Mouse (Mus musculus) hindbrain, postnatal 0 days (tissue): ENCODE data around the gene Fryl. TPM values are rescaled to one million over a fixed set of nuclear protein-coding genes. Genes with fewer than 3 reads are reported as not detected.
"Not testable (repeated sequence)": the region's sequence is repeated elsewhere in the genome, so short reads cannot be mapped to it uniquely, and the experiment has no call there.

ENCODE experiments used
- ATAC-seq: fragments of 200-750 bp; cut with Nextera tagmentation; 2 replicates; pipeline ENCODE4 v1.8.0; 2017; ENCODE audit warnings: mild to moderate bottlenecking, moderate TSS enrichment, moderate library complexity
- DNase-seq: peaks from one replicate; pipeline ENCODE4 v3.0.0-alpha.2; 2015; ENCODE audit warnings: low spot score
- H3K27ac ChIP-seq: fragments of 300-500 bp; sonication (generic); 2 replicates; pipeline ENCODE4 v1.5.1; 2014; ENCODE audit warnings: mild to moderate bottlenecking
- H3K27me3 ChIP-seq: fragments of 300-500 bp; sonication (generic); 2 replicates; pipeline ENCODE4 v1.6.1; 2014; ENCODE audit warnings: low read length, mixed read lengths; ENCODE audit not compliant: insufficient read depth
- H3K36me3 ChIP-seq: fragments of 300-500 bp; sonication (generic); 2 replicates; pipeline ENCODE4 v1.6.1; 2014; ENCODE audit warnings: low read length, mixed read lengths; ENCODE audit not compliant: insufficient read depth
- H3K4me1 ChIP-seq: fragments of 300-500 bp; sonication (generic); 2 replicates; pipeline ENCODE4 v1.6.1; 2014; ENCODE audit warnings: antibody characterized with exemption, low read length, mixed read lengths; ENCODE audit not compliant: insufficient read depth
- H3K4me2 ChIP-seq: fragments of 300-500 bp; sonication (generic); 2 replicates; pipeline ENCODE4 v1.6.1; 2014; ENCODE audit warnings: low read depth, mild to moderate bottlenecking, low read length, moderate library complexity, mixed read lengths
- H3K4me3 ChIP-seq: fragments of 300-500 bp; sonication (generic); 2 replicates; pipeline ENCODE4 v1.5.1; 2014; ENCODE audit warnings: low read length
- H3K9ac ChIP-seq: fragments of 300-500 bp; sonication (generic); replicated peaks from 2 replicates; pipeline ENCODE4 v1.6.1; 2014; ENCODE audit warnings: mild to moderate bottlenecking, low read length, moderate library complexity, mixed read lengths
- H3K9me3 ChIP-seq: fragments of 300-500 bp; sonication (generic); 2 replicates; pipeline ENCODE4 v1.6.1; 2016; ENCODE audit warnings: low read length, mixed read lengths
- CTCF ChIP-seq: IDR thresholded peaks from 2 replicates; pipeline ENCODE4 v1.5.1; 2016; ENCODE audit warnings: antibody characterized with exemption, control low read depth, low read depth
- WGBS: fragments of 180-500 bp; shearing (Covaris S2); extraction: QIAGEN DNeasy Blood & Tissue Kit; methylation state at CpG from one replicate; pipeline ENCODE4 v1.1.7; 2014; 5-methylcytosine and 5-hydroxymethylcytosine counted together
- polyA plus RNA-seq: library from polyadenylated mRNA; unstranded; fragments of >200 nt; fragmentation: Nextera tagmentation; extraction: Ambion mirVana; gene quantifications from 2 replicates; pipeline ENCODE4 v1.2.1, GENCODE M21; 2015
- total RNA-seq: library from RNA; depleted of rRNA; stranded (reverse); fragments of >200 nt; gene quantifications from 2 replicates; pipeline ENCODE4 v1.2.3, GENCODE M21; 2014

Gene Fryl
- total and polyA plus RNA-seq, 2 experiments from 2014 or later: 20.5 to 69.4 TPM

DNA sequence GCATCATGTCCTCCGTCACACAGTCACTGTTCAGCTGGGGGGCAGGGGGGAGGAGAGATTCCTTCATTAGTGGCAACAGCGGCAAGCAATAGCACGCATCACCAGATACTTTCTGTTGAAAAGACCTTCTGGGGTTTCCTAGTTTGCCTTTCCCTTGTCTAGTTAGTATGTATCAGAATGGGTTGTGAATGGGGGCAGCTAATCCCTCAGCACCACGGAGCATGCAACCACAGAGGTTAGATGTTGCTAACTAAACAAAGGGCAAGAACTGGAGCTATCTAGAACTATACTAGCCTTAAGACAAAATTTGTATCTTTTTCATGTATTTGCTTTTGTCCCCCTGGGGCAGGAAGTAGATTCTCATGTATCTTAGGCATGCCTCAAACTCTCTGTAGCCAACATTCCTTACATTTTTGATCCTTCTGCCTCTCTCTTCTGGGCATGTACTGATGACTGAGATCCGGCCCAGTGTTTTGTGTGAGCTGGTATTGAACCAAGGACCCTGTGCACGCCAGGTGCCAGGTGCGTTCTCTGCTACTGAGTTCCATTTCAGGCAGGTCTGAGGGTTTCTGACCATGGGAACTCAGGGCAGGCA, 208.7 kb downstream of the Fryl start:
- Histone ChIP-seq H3K36me3 (peaks cover 67% of the 10 kb centered on the region), H3K27ac (no peak overlapping the region), H3K27me3 (no peaks in the 10 kb centered on the region), H3K4me1 (no peaks in the 10 kb centered on the region), H3K4me2 (no peak overlapping the region), H3K9ac (no peak overlapping the region), H3K9me3 (no peaks in the 10 kb centered on the region), H3K4me3 (no peak overlapping the region)
- WGBS: 83% methylated on average over 7 of the region's 7 CpGs
- no peak for ATAC-seq
- TF ChIP-seq CTCF: no peak
- DNase-seq: no peak

DNA sequence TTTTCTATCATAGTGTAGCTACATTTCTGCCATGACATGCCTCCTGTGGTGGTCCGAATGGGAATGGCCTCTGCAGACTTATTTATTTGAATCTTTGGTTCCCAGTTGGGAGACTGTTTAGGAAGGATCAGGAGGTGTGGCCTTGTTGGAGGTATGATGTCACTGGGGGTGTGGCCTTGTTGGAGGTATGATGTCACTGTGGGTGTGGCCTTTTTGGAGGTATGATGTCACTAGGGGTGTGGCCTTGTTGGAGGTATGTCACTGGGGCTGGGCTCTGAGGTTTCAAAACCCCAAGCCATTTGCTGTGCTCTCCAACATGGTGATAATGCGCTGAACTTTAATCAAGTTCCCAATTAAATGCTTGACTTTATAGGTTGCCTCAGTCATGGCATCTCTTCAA, 212.4 kb downstream of the Fryl start:
- DNase-seq (no peak), ATAC-seq (peak; percentile 21)
- 93% methylated on average over 2 of the region's 2 CpGs for WGBS
- H3K9me3 ChIP-seq: no peaks in the 10 kb centered on the region
- H3K4me3 ChIP-seq: no peak overlapping the region
- no peaks in the 10 kb centered on the region for H3K27me3 ChIP-seq
- no peak overlapping the region for H3K27ac ChIP-seq
- H3K4me2 ChIP-seq: no peak overlapping the region
- TF ChIP-seq CTCF: no peak
- no peak overlapping the region for H3K9ac ChIP-seq
- H3K4me1 ChIP-seq: no peaks in the 10 kb centered on the region
- H3K36me3 ChIP-seq: peaks cover 41% of the 10 kb centered on the region

DNA sequence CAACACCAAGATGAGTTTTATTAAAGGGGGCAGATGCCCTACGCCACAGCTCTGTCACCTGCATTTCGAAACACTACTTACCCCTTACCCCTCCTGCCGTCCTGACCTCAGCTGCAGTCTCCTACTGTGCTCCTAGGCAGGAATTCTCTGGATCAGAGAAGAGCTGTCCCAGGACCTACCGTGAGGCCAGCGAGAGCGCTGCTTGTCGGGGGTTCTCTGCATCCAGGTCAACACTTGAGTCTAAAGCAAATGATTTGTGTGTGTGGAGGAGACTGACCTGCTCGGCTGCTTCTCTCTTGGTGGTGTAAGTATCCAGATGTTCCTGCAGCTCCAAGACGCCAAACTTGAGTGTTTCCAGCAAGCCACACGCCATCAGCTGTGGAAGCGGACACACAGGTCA, 223.9 kb downstream of the Fryl start:
- no peak for TF ChIP-seq CTCF
- no peak for DNase-seq
- H3K9ac ChIP-seq: no peak overlapping the region
- H3K36me3 ChIP-seq: peaks cover 43% of the 10 kb centered on the region
- no peak overlapping the region for H3K27ac ChIP-seq
- H3K4me2 ChIP-seq: no peak overlapping the region
- no peaks in the 10 kb centered on the region for H3K4me1 ChIP-seq
- no peaks in the 10 kb centered on the region for H3K27me3 ChIP-seq
- WGBS: 87% methylated on average over 11 of the region's 11 CpGs
- H3K4me3 ChIP-seq: no peak overlapping the region
- no peaks in the 10 kb centered on the region for H3K9me3 ChIP-seq
- no peak for ATAC-seq

DNA sequence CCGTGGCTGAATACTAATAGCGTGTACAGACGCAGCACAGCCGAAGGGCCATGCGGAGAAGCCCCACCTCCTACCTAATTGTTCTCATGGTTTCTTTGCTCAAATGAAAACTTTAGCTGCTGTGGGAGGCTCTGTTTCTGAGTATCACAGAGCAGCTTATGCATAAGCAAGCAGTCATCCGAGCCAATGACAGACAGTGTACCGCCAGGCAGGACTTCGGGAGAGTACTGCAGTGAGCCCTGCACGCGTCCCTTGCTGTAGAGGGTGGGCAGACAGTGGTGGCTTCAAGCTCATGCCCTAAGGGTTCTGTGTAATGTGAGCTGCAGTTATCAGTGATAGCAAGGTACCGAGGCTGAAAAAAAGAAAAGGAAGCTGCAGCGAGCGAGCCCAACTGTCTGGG, 227.8 kb downstream of the Fryl start:
- H3K9me3 ChIP-seq: no peaks in the 10 kb centered on the region
- no peaks in the 10 kb centered on the region for H3K4me1 ChIP-seq
- TF ChIP-seq CTCF: no peak
- no peak overlapping the region for H3K4me2 ChIP-seq
- H3K27ac ChIP-seq: no peak overlapping the region
- H3K36me3 ChIP-seq: peaks cover 44% of the 10 kb centered on the region
- H3K9ac ChIP-seq: no peak overlapping the region
- no peak for ATAC-seq
- 86% methylated on average over 13 of the region's 13 CpGs for WGBS
- H3K4me3 ChIP-seq: no peak overlapping the region
- no peak for DNase-seq
- no peaks in the 10 kb centered on the region for H3K27me3 ChIP-seq

DNA sequence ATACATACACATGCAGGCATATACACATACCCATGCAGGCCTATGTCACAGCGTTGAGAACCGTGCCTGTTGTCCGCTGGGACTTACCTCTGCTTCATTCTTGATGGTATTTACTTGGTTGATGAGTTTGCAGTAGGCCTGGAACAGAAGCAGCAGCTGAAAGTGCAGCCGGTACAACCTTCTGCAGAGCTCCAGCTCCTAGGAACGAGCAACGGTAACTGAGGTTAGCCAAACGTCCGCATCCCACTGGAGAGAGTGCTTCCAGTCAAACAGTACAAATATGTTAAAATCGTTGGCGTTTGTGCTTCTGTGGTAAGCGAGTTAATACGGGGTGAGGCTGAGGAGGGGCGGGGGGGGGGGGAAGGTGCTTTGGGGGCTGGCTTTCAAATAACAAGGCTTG, 232.6 kb downstream of the Fryl start:
- H3K27ac ChIP-seq: no peak overlapping the region
- no peak for ATAC-seq
- TF ChIP-seq CTCF: no peak
- 95% methylated on average over 13 of the region's 13 CpGs for WGBS
- H3K9me3 ChIP-seq: no peaks in the 10 kb centered on the region
- H3K4me2 ChIP-seq: no peak overlapping the region
- no peak overlapping the region for H3K4me3 ChIP-seq
- no peak overlapping the region for H3K9ac ChIP-seq
- no peak for DNase-seq
- no peaks in the 10 kb centered on the region for H3K4me1 ChIP-seq
- peaks cover 28% of the 10 kb centered on the region; the same call in 1 of the 2 replicates for H3K36me3 ChIP-seq
- no peaks in the 10 kb centered on the region for H3K27me3 ChIP-seq

DNA sequence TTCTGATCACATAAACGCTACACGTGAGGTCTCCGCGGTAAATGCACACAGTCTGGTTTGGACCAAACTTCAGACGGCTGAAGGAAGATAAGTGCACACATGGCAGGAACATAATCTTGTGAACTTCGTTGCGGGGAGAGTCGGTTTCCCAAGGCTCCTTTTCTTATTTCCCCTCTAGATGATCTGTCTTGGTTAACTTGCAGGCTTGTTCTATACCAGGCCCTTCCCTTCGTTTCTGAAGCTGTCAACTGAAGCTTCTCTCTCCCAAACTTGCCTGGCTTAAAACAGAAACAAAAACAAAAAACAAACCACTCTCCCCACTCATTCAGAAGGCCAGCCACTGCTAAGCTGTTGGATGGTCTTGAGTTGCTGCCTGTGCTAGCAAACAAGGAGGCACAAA, 241.7 kb downstream of the Fryl start:
- ATAC-seq (no peak), DNase-seq (no peak)
- Histone ChIP-seq H3K9me3 (no peaks in the 10 kb centered on the region), H3K4me3 (no peak overlapping the region), H3K4me1 (no peaks in the 10 kb centered on the region), H3K36me3 (no peaks in the 10 kb centered on the region), H3K9ac (no peak overlapping the region), H3K27ac (no peak overlapping the region), H3K27me3 (no peaks in the 10 kb centered on the region), H3K4me2 (no peak overlapping the region)
- TF ChIP-seq CTCF: no peak
- WGBS: 41% methylated on average over 9 of the region's 9 CpGs

DNA sequence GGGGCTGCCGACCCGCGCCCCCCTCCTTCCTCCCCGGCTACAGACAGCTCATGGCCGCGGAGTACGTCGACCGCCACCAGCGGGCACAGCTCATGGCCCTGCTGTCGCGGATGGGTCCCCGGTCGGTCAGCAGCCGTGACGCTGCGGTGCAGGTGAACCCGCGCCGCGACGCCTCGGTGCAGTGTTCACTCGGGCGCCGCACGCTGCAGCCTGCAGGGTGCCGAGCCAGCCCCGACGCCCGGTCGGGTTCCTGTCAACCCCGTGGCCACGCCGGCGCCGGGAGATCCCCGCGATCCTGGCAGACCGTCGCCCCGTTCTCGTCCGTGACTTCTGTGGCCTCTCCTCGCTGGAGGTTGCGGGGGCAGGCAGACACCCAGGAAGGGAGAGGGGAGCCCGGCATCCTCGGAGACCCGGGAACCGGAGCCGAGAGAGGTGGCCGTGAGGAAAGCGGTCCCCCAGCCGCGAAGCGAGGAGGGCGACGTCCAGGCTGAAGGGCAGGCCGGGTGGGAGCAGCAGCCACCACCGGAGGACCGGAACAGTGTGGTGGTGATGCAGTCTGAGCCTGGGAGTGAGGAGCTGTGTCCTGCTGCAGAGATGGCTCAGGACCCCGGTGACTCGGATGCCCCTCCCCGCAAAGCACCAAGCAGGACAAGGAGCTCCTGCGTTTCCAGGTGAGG, 242.7 kb downstream of the Fryl start:
- not testable (repeated sequence) for H3K27me3 ChIP-seq, H3K9me3 ChIP-seq, H3K4me1 ChIP-seq, H3K36me3 ChIP-seq, DNase-seq, H3K27ac ChIP-seq
- H3K4me3 ChIP-seq: peak overlapping the region; percentile 32
- ATAC-seq: peak; percentile 72
- WGBS: 4% methylated on average over 39 of the region's 65 CpGs
- 0 out of 2 replicates have a peak overlapping the region, but pooled peaks have one; percentile 17 for H3K9ac ChIP-seq
- peak overlapping the region; percentile 51 for H3K4me2 ChIP-seq

DNA sequence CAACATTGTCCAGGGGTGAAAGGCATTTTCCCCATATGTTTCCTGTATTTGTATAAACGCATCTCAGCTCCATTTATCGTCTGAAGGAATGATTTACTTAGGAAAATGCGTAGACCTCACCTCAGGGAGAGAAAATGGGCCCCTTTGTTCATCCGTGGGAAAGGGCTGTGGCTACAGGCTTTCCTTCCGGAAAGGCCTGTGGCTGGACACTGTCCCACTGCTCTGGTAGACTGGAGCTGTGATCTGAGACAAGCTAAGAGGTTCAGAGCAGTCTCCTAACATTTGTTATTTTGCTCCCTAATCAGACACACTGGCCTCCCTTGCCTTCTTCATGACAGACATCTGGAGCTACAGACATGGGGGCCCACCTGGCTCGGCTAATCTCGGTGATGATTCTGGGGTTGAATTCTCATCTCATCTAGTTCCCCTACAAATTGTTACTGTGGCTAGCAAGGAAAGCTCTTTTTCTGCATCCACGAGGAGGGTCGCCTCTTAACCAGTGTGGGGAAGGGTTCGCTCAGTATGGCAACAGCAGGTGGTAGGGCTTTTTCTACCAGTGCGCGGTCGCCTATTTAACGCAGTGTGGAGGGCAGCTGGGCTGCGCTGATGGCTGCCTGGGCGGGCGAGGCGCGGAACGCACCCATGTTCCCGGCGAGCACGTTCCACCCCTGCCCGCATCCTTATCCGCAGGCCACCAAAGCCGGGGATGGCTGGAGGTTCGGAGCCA, 243.4 kb downstream of the Fryl start:
- H3K9ac ChIP-seq, H3K9me3 ChIP-seq, H3K36me3 ChIP-seq, DNase-seq, H3K27ac ChIP-seq, H3K27me3 ChIP-seq, H3K4me1 ChIP-seq: not testable (repeated sequence)
- Histone ChIP-seq H3K4me2 (peak overlapping the region; percentile 51; the same call in 1 of the 2 replicates), H3K4me3 (peak overlapping the region; percentile 32; the same call in 1 of the 2 replicates)
- 22% methylated on average over 26 of the region's 27 CpGs for WGBS
- ATAC-seq: peak; percentile 37; the same call in 1 of the 2 replicates

DNA sequence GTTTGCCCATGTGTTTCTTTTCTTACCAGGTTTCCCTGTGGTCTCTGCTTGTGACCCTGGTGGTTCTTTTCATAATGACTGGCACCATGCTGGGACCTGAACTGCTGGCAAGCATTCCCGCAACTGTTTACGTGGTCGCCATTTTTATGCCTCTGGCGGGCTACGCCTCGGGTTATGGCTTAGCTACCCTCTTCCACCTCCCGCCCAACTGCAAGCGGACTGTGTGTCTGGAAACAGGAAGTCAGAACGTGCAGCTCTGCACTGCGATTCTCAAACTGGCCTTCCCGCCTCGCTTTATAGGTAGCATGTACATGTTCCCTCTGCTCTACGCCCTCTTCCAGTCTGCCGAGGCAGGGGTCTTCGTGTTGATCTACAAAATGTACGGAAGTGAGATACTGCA, 244.6 kb downstream of the Fryl start:
- H3K27me3 ChIP-seq, H3K9me3 ChIP-seq, H3K9ac ChIP-seq, H3K27ac ChIP-seq, H3K4me1 ChIP-seq, H3K4me2 ChIP-seq, H3K36me3 ChIP-seq, ATAC-seq, DNase-seq, H3K4me3 ChIP-seq: not testable (repeated sequence)
- WGBS: 95% methylated on average over 14 of the region's 16 CpGs
